Comparison of ENCODE assay signal across 8 mouse cellular contexts in the genomic region with DNA sequence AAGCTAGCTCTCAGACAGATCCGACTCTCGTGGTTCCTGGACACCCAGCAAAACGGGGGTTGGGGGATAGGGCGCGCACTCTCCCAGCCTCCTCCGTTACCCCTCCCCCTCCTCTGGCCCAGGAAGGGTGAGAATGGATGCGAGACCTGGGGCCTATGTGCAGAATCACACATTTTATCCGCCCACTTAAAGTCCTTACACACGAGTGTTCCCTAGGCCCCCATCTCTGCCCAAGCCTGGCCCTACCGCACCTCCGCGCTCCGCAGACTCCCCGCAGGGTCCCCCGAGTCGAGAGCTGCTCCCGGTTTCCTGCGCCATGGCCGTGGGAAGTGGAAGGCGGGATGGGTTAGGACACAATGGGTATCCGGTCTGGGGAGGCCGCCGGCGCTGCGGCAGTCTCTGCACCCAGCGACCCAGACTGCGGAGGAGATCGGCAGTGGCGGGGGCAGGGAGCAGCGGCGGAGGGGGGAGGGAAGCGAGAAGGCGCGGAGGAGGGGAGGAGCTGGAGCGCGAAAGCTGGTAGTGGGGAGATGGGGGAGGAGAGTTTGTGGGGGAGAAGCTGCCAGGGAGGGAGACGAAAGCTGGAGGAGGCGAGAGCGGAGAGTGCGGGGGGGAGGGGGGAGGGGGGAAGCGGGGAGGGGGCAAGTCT. TPM values are rescaled to one million over a fixed set of nuclear protein-coding genes. Genes with fewer than 3 reads are reported as not detected.
A peak's percentile ranks its signal among the peaks of the same experiment; 100 is the strongest.
DNase-seq lines count a peak whose midpoint lies in the region; ATAC-seq and TF ChIP-seq lines count a peak whose summit lies in the region.

No protein-coding gene starts in this region.

- no peaks in the 10 kb centered on the region for H3K27me3 ChIP-seq in CH12.LX (replicated peaks)
- H3K27me3 ChIP-seq in forebrain, embryonic 15.5 days, result no peaks in the 10 kb centered on the region
- no peaks in the 10 kb centered on the region for H3K27me3 ChIP-seq in lung, embryonic 14.5 days (ENCODE audit: insufficient read depth, low read length)

- H3K36me3 ChIP-seq in CH12.LX (replicated peaks in 1 of 2; ENCODE audit: control insufficient read depth in 1 of 2, insufficient read depth in 1 of 2, low read length in 1 of 2), result no peaks in the 10 kb centered on the region
- H3K36me3 ChIP-seq in forebrain, embryonic 15.5 days, result peaks cover 28% of the 10 kb centered on the region
- peaks cover 34% of the 10 kb centered on the region for H3K36me3 ChIP-seq in lung, embryonic 14.5 days (ENCODE audit: insufficient read depth)

- H3K4me2 ChIP-seq in CH12.LX (ENCODE audit: insufficient read depth, low read depth, poor library complexity, severe bottlenecking), result peak overlapping the region; percentile 7
- peak overlapping the region; percentile 57 for H3K4me2 ChIP-seq in forebrain, embryonic 15.5 days (replicated peaks)
- peak overlapping the region; percentile 89 for H3K4me2 ChIP-seq in lung, embryonic 14.5 days

- dilution Hi-C loops in CH12.LX (cut with MboI; ENCODE audit: extremely low pct_ligation_motif_present, extremely low pct_unique_long_range_greater_than_20kb, low sequenced_read_pairs), result no loop called here

- no peak for DNase-seq in CH12.LX (ENCODE audit: extremely low read depth)
- DNase-seq in brain, embryonic 14.5 days (ENCODE audit: low read depth), result peak; percentile 94
- peak; percentile 72 for DNase-seq in heart, postnatal 4 days
- peak; percentile 59 to 65 for DNase-seq in layer of hippocampus, adult 8-10 months (ENCODE audit: low spot score in 2 of 2)
- peak; percentile 80 for DNase-seq in lung, embryonic 14.5 days
- peak; percentile 74 to 75 for DNase-seq in thymus, postnatal 10 days (ENCODE audit: low spot score in 2 of 2)

- H3K9ac ChIP-seq in CH12.LX (ENCODE audit: insufficient read depth, low read depth), result peak overlapping the region; percentile 18; the same call in 1 of the 2 replicates
- H3K9ac ChIP-seq in forebrain, embryonic 15.5 days (replicated peaks), result peak overlapping the region; percentile 89
- H3K9ac ChIP-seq in lung, embryonic 14.5 days, result peak overlapping the region; percentile 85

- peak; percentile 25; the same call in 1 of the 2 replicates for TF ChIP-seq POLR2A in CH12.LX (IDR thresholded peaks at IDR 0.05; ENCODE audit: low read depth, low read length)
- peak; percentile 68; the same call in 1 of the 2 replicates for TF ChIP-seq POLR2A in brain, embryonic 14.5 days (IDR thresholded peaks at IDR 0.05; ENCODE audit: borderline replicate concordance, extremely low read depth, insufficient read depth, insufficient read length, poor library complexity, severe bottlenecking)
- peak; percentile 70; the same call in 1 of the 2 replicates for TF ChIP-seq POLR2A in olfactory bulb, adult 2 months (IDR thresholded peaks at IDR 0.05; ENCODE audit: insufficient read depth, low read depth, low read length)

- peak; percentile 82 for ATAC-seq in forebrain, embryonic 15.5 days (replicated peaks)
- ATAC-seq in lung, embryonic 14.5 days (ENCODE audit: insufficient read depth), result peak; percentile 87

- TF ChIP-seq CTCF in CH12.LX (conservative IDR thresholded peaks at IDR 0.05 in 1 of 2, IDR thresholded peaks at IDR 0.05 in 1 of 2; ENCODE audit: low read depth in 2 of 2, low read length in 2 of 2), result no peak
- TF ChIP-seq CTCF in brain, embryonic 14.5 days (IDR thresholded peaks at IDR 0.05; ENCODE audit: borderline replicate concordance, extremely low read depth, insufficient read depth, insufficient read length), result no peak
- TF ChIP-seq CTCF in lung, embryonic 14.5 days (IDR thresholded peaks at IDR 0.05; ENCODE audit: low read depth), result no peak
- no peak for TF ChIP-seq CTCF in olfactory bulb, adult 2 months (IDR thresholded peaks at IDR 0.05; ENCODE audit: insufficient read depth, low read depth, low read length)

- peaks cover 2% of the 10 kb centered on the region for H3K9me3 ChIP-seq in CH12.LX (replicated peaks; ENCODE audit: low read length)
- no peaks in the 10 kb centered on the region for H3K9me3 ChIP-seq in forebrain, embryonic 15.5 days
- H3K9me3 ChIP-seq in lung, embryonic 14.5 days (ENCODE audit: low read depth, low read length), result no peaks in the 10 kb centered on the region

- H3K79me2 ChIP-seq in CH12.LX (replicated peaks; ENCODE audit: control insufficient read depth, extremely low read depth, insufficient read depth, poor library complexity, severe bottlenecking), result no peaks in the 10 kb centered on the region

- TF ChIP-seq RAD21 in CH12.LX (IDR thresholded peaks at IDR 0.05; ENCODE audit: low read depth, low read length), result no peak

- peaks cover 2 to 6% of the 10 kb centered on the region in 2 experiments; a peak in 2 of 4 replicates for H3K4me1 ChIP-seq in CH12.LX (ENCODE audit: control insufficient read depth in 1 of 2, insufficient read depth in 2 of 2)
- peaks cover 61% of the 10 kb centered on the region for H3K4me1 ChIP-seq in forebrain, embryonic 15.5 days
- peaks cover 11% of the 10 kb centered on the region; the same call in 1 of the 2 replicates for H3K4me1 ChIP-seq in lung, embryonic 14.5 days (ENCODE audit: insufficient read depth)
- H3K4me1 ChIP-seq in olfactory bulb, adult 2 months (ENCODE audit: control insufficient read depth, insufficient read depth, low read length), result peaks cover 30% of the 10 kb centered on the region

- peak overlapping the region; percentile 3 to 52 (median 20) for H3K4me3 ChIP-seq in CH12.LX (replicated peaks in 1 of 3; ENCODE audit: low read depth in 2 of 3, low read length in 2 of 3, poor library complexity in 1 of 3)
- peak overlapping the region; percentile 95 for H3K4me3 ChIP-seq in forebrain, embryonic 15.5 days
- peak overlapping the region; percentile 68 for H3K4me3 ChIP-seq in lung, embryonic 14.5 days (ENCODE audit: low read depth, low read length)
- peak overlapping the region; percentile 99 for H3K4me3 ChIP-seq in olfactory bulb, adult 2 months (ENCODE audit: insufficient read depth, low read depth, low read length)

- H3K27ac ChIP-seq in CH12.LX (ENCODE audit: insufficient read depth, low read depth), result no peak overlapping the region
- peak overlapping the region; percentile 95 for H3K27ac ChIP-seq in forebrain, embryonic 15.5 days (replicated peaks)
- peak overlapping the region; percentile 88 for H3K27ac ChIP-seq in lung, embryonic 14.5 days (ENCODE audit: low read depth)
- H3K27ac ChIP-seq in olfactory bulb, adult 2 months (ENCODE audit: insufficient read depth, low read depth, low read length), result peak overlapping the region; percentile 99

- WGBS in forebrain, embryonic 15.5 days, result under 1% methylated on average over 38 of the region's 41 CpGs
- under 1% methylated on average over 37 of the region's 41 CpGs for WGBS in lung, embryonic 14.5 days
- WGBS in olfactory bulb, adult 2 months, result 2% methylated on average over 29 of the region's 41 CpGs

- in situ Hi-C loops in CH12.LX (cut with MboI; ENCODE audit: low pct_ligation_motif_present, low pct_unique_long_range_greater_than_20kb, low sequenced_read_pairs), result no loop called here

- no peak for TF ChIP-seq EP300 in CH12.LX (IDR thresholded peaks at IDR 0.05; ENCODE audit: low read length)

RNA-seq across cellular contexts. Expression of a gene that starts 11.0 kb away (rescaled TPM):
- total RNA-seq in CH12.LX (2012; rRNA removed) (41.6 and 51.5 TPM in 2 replicates), CH12.LX (2014; rRNA removed) (42.7 and 47.0 TPM in 2 replicates)
- polyA plus RNA-seq in CH12.LX (2012; ENCODE audit: insufficient read length, low read depth), result 47.4 and 49.5 TPM in 2 replicates
- polyA plus RNA-seq in brain, embryonic 14.5 days (2012; rRNA removed), result 46.1 and 46.2 TPM in 2 replicates
- 51.4 and 57.1 TPM in 2 replicates for polyA plus RNA-seq in forebrain, embryonic 15.5 days (2015; fragmentation: Nextera tagmentation; extraction: Ambion mirVana)
- 10 to 100 TPM; 13.6 to 15.4 TPM for total RNA-seq in heart, postnatal 4 days (2021)
- 10 to 100 TPM; 35.5 to 54.7 (median 43.9) TPM for total RNA-seq in layer of hippocampus, adult 8-10 months (2022)
- polyA plus RNA-seq in lung, embryonic 14.5 days (2014; fragmentation: Nextera tagmentation; extraction: Ambion mirVana), result 40.9 and 46.6 TPM in 2 replicates
- not detected in 2 replicates for polyA plus RNA-seq in olfactory bulb, adult 2 months (2012; ENCODE audit: insufficient read depth, insufficient read length, low replicate concordance, missing spikeins)

RNA-seq across cellular contexts. Expression of a gene that starts 12.6 kb away (rescaled TPM):
- total RNA-seq in CH12.LX (2012; rRNA removed) (1.3 and 1.5 TPM in 2 replicates), CH12.LX (2014; rRNA removed) (0.16 and 0.19 TPM in 2 replicates)
- 0.40 and 0.60 TPM in 2 replicates for polyA plus RNA-seq in CH12.LX (2012; ENCODE audit: insufficient read length, low read depth)
- 57.8 and 72.6 TPM in 2 replicates for polyA plus RNA-seq in brain, embryonic 14.5 days (2012; rRNA removed)
- polyA plus RNA-seq in forebrain, embryonic 15.5 days (2015; fragmentation: Nextera tagmentation; extraction: Ambion mirVana), result 29.6 and 31.7 TPM in 2 replicates
- total RNA-seq in heart, postnatal 4 days (2021), result 1 to 10 TPM; 6.1 to 6.4 TPM
- total RNA-seq in layer of hippocampus, adult 8-10 months (2022), result 10 to 100 TPM; 44.9 to 46.8 (median 45.8) TPM
- 20.8 and 22.9 TPM in 2 replicates for polyA plus RNA-seq in lung, embryonic 14.5 days (2014; fragmentation: Nextera tagmentation; extraction: Ambion mirVana)
- not detected in 2 replicates for polyA plus RNA-seq in olfactory bulb, adult 2 months (2012; ENCODE audit: insufficient read depth, insufficient read length, low replicate concordance, missing spikeins)

RNA-seq across cellular contexts. Expression of a gene that starts 36.6 kb away (rescaled TPM):
- 3.8 and 4.6 TPM in 2 replicates for total RNA-seq in CH12.LX (2012; rRNA removed)
- total RNA-seq in CH12.LX (2014; rRNA removed), result 7.8 and 10.2 TPM in 2 replicates
- 5.7 and 6.9 TPM in 2 replicates for polyA plus RNA-seq in CH12.LX (2012; ENCODE audit: insufficient read length, low read depth)
- polyA plus RNA-seq in brain, embryonic 14.5 days (2012; rRNA removed), result 51.7 and 59.0 TPM in 2 replicates
- polyA plus RNA-seq in forebrain, embryonic 15.5 days (2015; fragmentation: Nextera tagmentation; extraction: Ambion mirVana), result 44.4 and 44.8 TPM in 2 replicates
- 10 to 100 TPM in 1 of 2 experiments, 1 to 10 TPM in 1; 8.9 to 10.6 TPM for total RNA-seq in heart, postnatal 4 days (2021)
- 10 to 100 TPM; 33.2 to 41.8 (median 37.8) TPM for total RNA-seq in layer of hippocampus, adult 8-10 months (2022)
- polyA plus RNA-seq in lung, embryonic 14.5 days (2014; fragmentation: Nextera tagmentation; extraction: Ambion mirVana), result 18.6 and 19.8 TPM in 2 replicates
- polyA plus RNA-seq in olfactory bulb, adult 2 months (2012; ENCODE audit: insufficient read depth, insufficient read length, low replicate concordance, missing spikeins), result 394 TPM in 1 of 2 replicates, not detected in the other

RNA-seq across cellular contexts. Expression of a gene that starts 37.0 kb away (rescaled TPM):
- total RNA-seq in CH12.LX (2012; rRNA removed) (41.6 and 45.7 TPM in 2 replicates), CH12.LX (2014; rRNA removed) (56.3 and 58.9 TPM in 2 replicates)
- 43.5 and 49.1 TPM in 2 replicates for polyA plus RNA-seq in CH12.LX (2012; ENCODE audit: insufficient read length, low read depth)
- 54.6 and 58.9 TPM in 2 replicates for polyA plus RNA-seq in brain, embryonic 14.5 days (2012; rRNA removed)
- polyA plus RNA-seq in forebrain, embryonic 15.5 days (2015; fragmentation: Nextera tagmentation; extraction: Ambion mirVana), result 59.5 and 62.9 TPM in 2 replicates
- 10 to 100 TPM; 37.4 to 39.3 TPM for total RNA-seq in heart, postnatal 4 days (2021)
- total RNA-seq in layer of hippocampus, adult 8-10 months (2022), result 10 to 100 TPM; 58.5 to 76.8 (median 70.4) TPM
- polyA plus RNA-seq in lung, embryonic 14.5 days (2014; fragmentation: Nextera tagmentation; extraction: Ambion mirVana), result 41.1 and 47.1 TPM in 2 replicates
- not detected in 2 replicates for polyA plus RNA-seq in olfactory bulb, adult 2 months (2012; ENCODE audit: insufficient read depth, insufficient read length, low replicate concordance, missing spikeins)

RNA-seq across cellular contexts. Expression of a gene that starts 40.3 kb away (rescaled TPM):
- total RNA-seq in CH12.LX (2012; rRNA removed) (not detected in 2 replicates), CH12.LX (2014; rRNA removed) (not detected in 2 replicates)
- polyA plus RNA-seq in CH12.LX (2012; ENCODE audit: insufficient read length, low read depth), result not detected in 2 replicates
- not detected in 2 replicates for polyA plus RNA-seq in brain, embryonic 14.5 days (2012; rRNA removed)
- not detected in 2 replicates for polyA plus RNA-seq in forebrain, embryonic 15.5 days (2015; fragmentation: Nextera tagmentation; extraction: Ambion mirVana)
- total RNA-seq in heart, postnatal 4 days (2021), result not detected
- not detected for total RNA-seq in layer of hippocampus, adult 8-10 months (2022)
- not detected in 2 replicates for polyA plus RNA-seq in lung, embryonic 14.5 days (2014; fragmentation: Nextera tagmentation; extraction: Ambion mirVana)
- not detected in 2 replicates for polyA plus RNA-seq in olfactory bulb, adult 2 months (2012; ENCODE audit: insufficient read depth, insufficient read length, low replicate concordance, missing spikeins)

Comparison
In these comparisons a context has a peak if more than half of its experiments do, and no peak if none do; other contexts are left out.
1. H3K4me2 ChIP-seq: peak in every context shown above with its lines; median percentile 89 in lung, embryonic 14.5 days; 57 in forebrain, embryonic 15.5 days; 7 in CH12.LX.
2. H3K4me3 ChIP-seq: peak in every context shown above with its lines; median percentile 99 in olfactory bulb, adult 2 months; 95 in forebrain, embryonic 15.5 days; 68 in lung, embryonic 14.5 days; 20 in CH12.LX.
3. H3K9ac ChIP-seq: peak in every context shown above with its lines; median percentile 89 in forebrain, embryonic 15.5 days; 85 in lung, embryonic 14.5 days; 18 in CH12.LX.